Mouse (Mus musculus) embryo, embryonic 9.5 days (tissue): ENCODE results near the gene Thrb.

ENCODE experiments used
- DNase-seq: peaks from one replicate; pipeline ENCODE4 v3.0.0-alpha.2; 2017; ENCODE audit errors: extremely low spot score

The Thrb gene

DNA sequence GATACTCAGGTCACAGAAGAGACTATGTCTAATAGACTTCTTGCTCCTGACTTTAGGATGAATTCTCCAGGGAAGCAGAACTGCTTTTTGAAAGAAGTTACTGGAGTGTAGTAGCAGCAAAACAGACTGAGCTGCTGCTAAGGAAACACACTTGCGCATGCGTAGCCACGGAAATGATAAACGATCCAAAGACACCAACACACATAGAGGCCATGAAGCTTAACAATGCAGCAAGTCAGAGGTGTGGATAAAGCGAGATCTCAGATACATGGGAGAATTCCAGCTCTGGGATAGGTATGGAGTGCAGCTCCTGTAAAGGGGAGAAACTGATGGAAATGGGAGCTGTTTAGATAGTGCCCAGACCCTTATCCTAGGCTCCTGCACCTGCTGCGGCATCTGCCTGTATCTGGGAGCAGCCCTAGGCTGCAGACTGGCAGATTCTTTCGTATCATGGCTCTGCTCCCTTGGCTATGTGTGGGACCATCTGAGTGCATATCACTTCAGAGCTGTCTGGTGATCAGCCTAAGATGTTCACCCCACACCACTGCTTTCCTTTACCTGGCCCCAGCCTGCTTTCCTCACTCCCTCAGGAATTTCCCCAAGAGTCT, 53.3 kb downstream of the Thrb start:
- no peak for DNase-seq

DNA sequence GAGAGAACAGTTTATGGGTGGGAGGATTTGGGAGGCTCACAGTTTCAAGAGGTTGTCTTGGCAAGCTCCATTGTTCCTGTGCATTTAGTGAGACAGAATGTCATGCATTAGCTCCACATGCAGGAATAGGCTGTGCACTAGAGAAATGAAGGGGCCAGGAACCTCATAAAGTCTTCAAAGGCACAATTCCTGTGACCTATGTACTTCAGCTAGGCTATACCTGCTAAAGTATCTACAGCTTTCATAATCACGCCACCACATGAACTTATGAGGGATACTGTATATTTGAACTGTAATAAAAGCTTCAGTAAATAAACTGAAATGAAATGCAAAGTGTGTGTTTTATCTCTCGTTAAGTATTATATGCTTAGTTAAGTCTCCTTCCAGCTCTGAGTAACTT, 59.4 kb downstream of the Thrb start:
- no peak for DNase-seq

- DNase-seq: no peak
These were observed 62.9 kb downstream of the Thrb start for GRCm38 (mm10) chr14:17722824-17723445.

GRCm38 (mm10) chr14:17724577-17724976, 64.5 kb downstream of the Thrb start:
- DNase-seq: no peak

GRCm38 (mm10) chr14:17726906-17727305, 66.8 kb downstream of the Thrb start:
- no peak for DNase-seq

DNA sequence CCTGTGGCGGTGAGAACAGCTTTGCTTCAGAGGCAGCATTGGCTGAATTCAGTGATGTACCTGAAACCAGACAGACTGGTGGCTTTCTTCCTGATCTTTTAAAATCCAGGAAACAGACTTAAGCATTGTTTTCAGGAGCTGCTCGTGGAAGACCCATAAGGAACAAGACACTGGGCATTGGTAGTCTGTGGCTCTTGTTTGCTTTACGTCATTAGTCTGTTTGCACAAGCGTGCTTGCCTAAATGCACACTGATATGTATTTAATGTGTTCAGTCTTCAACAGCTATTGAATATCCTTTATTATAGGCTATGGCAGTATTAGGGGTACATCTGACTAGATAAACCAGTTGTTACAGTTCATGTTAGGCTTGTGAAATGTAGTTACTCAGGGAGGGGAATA, 67.8 kb downstream of the Thrb start:
- DNase-seq: no peak

DNA sequence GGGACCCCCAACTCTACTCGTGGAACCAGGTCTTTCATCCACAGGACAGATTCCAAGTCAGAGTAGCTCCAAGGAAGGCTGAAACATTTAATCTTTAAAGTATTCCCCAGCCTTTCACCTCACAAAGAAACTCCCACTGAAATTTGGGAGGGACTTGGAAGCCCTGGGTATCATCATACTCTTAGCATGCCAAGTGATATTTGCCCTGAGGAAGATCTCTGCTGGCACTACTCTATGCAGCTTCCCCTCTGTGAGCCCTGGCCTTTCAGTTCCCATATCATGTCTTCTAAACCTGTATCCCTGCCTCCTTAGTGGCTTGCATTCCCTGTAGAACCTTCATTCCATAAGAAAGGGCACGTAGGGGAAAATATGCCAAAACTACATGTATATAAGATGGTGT, 68.8 kb downstream of the Thrb start:
- DNase-seq: no peak

GRCm38 (mm10) chr14:17731020-17731419, 71.0 kb downstream of the Thrb start:
- DNase-seq: peak; percentile 23

- no peak for DNase-seq
These were observed 73.2 kb downstream of the Thrb start for GRCm38 (mm10) chr14:17733077-17733778.

GRCm38 (mm10) chr14:17733779-17734137, 73.7 kb downstream of the Thrb start:
- no peak for DNase-seq

GRCm38 (mm10) chr14:17735440-17735839, 75.4 kb downstream of the Thrb start:
- DNase-seq: no peak

- DNase-seq: peak; percentile 44
These were observed 80.8 kb downstream of the Thrb start for GRCm38 (mm10) chr14:17740903-17741302.

DNA sequence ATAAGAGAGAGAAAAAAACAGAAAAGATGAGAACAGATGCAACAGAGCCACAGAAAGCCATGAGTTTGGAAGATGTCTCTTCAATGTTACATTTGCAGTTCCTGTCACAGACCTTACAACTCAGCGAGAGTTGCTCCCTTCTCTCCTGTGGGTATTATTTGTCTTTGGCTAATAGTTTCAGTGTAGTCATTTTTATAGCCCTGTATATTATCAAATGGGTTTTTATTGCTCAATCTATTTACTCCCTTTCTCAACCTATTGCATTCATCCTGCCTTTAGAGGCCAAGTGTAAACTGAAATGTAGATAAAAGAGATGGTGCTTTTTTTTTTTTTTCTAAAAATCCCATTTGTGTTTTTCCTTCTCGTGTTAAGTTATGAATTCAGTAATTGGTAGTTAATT, 82.2 kb downstream of the Thrb start:
- DNase-seq: no peak

GRCm38 (mm10) chr14:17742902-17743712, 83.0 kb downstream of the Thrb start:
- no peak for DNase-seq

- no peak for DNase-seq
These were observed 83.7 kb downstream of the Thrb start for GRCm38 (mm10) chr14:17743713-17744158.

DNA sequence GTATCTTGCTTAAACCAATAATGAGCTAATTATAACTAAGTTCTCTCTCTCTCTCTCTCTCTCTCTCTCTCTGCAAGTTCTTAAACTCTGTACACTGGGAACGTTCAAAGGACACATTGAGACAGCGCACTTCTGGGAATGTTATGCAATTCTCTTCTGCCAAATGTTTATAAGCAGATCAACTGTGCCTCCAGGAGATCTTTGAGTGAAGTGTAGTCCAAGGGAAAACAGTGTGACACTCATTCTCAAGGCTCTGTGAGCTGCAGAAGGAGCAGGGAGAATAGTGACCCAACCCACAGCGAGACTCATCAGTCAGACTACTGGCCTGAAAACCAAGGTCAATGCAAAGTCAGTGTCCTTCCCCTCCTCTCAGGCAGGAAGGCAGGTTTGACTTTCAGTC, 87.9 kb downstream of the Thrb start:
- no peak for DNase-seq

GRCm38 (mm10) chr14:17748945-17749344, 88.9 kb downstream of the Thrb start:
- no peak for DNase-seq

DNA sequence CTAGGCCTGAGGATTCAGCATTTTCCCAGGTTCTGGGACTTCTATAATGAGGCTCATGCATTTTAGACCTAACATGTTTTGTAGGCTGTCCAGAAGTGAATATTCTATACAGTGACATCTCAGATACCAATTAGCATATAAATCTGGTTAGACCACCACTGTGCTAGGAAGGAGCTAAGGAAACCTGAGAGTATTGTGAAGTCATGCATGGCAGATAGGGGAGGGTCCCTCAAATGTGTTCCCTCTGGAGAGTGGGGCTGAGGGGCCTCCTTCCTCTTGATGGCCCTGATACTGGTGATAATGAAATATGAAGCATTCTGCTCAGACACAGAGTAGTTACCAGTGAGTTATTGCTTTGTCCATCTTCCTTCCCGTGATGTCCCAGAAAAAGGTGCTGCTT, 91.8 kb downstream of the Thrb start:
- DNase-seq: no peak

DNA sequence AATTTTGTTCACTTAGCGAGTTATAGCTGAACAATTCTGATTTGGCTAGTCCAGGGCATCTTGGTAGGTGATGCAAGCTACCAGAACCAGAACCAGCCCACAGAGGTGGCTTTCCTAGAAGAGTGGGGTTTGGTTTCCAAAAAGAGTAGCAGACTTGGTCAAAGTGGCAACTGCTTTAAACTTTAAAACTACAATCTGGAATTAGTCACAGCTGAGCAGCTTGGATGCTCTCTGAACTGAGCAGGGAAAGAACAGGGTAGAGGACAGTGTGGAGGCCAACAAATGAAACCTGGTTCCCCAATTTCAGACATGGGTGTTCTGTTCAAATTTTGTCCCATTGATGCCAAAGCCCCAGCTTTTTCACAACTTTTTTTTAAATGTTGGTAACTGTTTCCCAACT, 93.4 kb downstream of the Thrb start:
- no peak for DNase-seq

DNA sequence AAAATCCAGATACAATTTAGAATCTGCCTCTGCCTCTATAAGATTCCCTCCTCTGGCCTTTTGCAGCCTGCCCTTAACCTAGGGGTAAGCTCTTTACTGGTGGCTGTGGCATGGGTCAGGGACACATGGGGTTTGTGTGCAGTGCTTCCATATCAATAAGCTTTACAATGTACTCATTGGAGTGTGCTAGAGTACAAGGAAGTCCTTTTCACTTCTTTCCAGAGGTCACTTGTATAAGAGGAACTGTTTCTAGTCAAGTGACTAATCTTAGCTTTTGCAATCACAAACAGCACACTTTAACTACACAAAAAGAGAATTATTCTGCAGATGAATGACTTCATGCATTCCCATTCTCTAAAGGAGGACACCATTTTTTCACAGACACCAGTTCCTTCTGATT, 96.7 kb downstream of the Thrb start:
- DNase-seq: no peak

GRCm38 (mm10) chr14:17767987-17768386, 107.9 kb downstream of the Thrb start:
- no peak for DNase-seq

DNA sequence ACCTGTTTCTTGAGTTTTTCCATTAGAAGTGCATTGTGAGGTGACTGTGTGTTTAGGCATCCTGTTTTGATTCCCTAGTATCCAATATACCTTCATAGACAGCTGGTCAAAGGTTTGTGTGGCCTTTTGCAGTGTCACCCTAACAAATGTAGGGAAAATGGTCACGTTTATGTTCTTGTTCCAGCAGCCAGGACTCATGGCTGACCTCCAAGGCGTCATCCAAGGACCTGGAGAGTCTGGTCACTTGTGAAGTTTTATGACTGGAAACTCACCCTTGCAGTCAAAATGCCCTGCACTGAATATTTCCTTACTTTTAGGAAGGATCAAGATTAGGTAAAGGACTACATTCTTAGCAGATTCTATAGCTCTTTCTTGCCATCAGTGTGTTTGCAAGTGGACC, 114.3 kb downstream of the Thrb start:
- DNase-seq: no peak
